Mouse (Mus musculus) intestine, embryonic 16.5 days (tissue): ENCODE data around the gene L3mbtl3. TPM values are rescaled to one million over a fixed set of nuclear protein-coding genes. Genes with fewer than 3 reads are reported as not detected.

Experiments used
- ATAC-seq: fragments of 200-750 bp; cut with Nextera tagmentation; 2 replicates; pipeline ENCODE4 v1.8.0; 2017; ENCODE audit warnings: moderate TSS enrichment, moderate library complexity
- H3K27ac ChIP-seq: fragments of 300-500 bp; sonication (generic); 2 replicates; pipeline ENCODE4 v1.5.1; 2014; ENCODE audit warnings: mild to moderate bottlenecking, low read length
- H3K27me3 ChIP-seq: fragments of 300-500 bp; sonication (generic); replicated peaks from 2 replicates; pipeline ENCODE4 v1.6.1; 2014; ENCODE audit warnings: low read length, control low read depth, mixed read lengths; ENCODE audit not compliant: control insufficient read depth, insufficient read depth
- H3K36me3 ChIP-seq: fragments of 300-500 bp; sonication (generic); 2 replicates; pipeline ENCODE4 v1.6.1; 2014; ENCODE audit warnings: low read length, control low read depth; ENCODE audit not compliant: control insufficient read depth, insufficient read depth
- H3K4me1 ChIP-seq: fragments of 300-500 bp; sonication (generic); 2 replicates; pipeline ENCODE4 v1.6.1; 2014; ENCODE audit warnings: low read length, control low read depth, mixed read lengths; ENCODE audit not compliant: control insufficient read depth, insufficient read depth
- H3K4me2 ChIP-seq: fragments of 300-500 bp; sonication (generic); 2 replicates; pipeline ENCODE4 v1.6.1; 2014; ENCODE audit warnings: low read depth, low read length, control low read depth
- H3K4me3 ChIP-seq: fragments of 300-500 bp; sonication (generic); 2 replicates; pipeline ENCODE4 v1.5.1; 2014; ENCODE audit warnings: mild to moderate bottlenecking, low read length
- H3K9ac ChIP-seq: fragments of 300-500 bp; sonication (generic); 2 replicates; pipeline ENCODE4 v1.6.1; 2014; ENCODE audit warnings: low read depth, low read length
- H3K9me3 ChIP-seq: fragments of 300-500 bp; sonication (generic); 2 replicates; pipeline ENCODE4 v1.6.1; 2016; ENCODE audit warnings: low read length, control low read depth; ENCODE audit not compliant: control insufficient read depth
- WGBS: fragments of 180-500 bp; shearing (Covaris S2); extraction: QIAGEN DNeasy Blood & Tissue Kit; methylation state at CpG from one replicate; pipeline ENCODE4 v1.1.7; 2014; 5-methylcytosine and 5-hydroxymethylcytosine counted together
- polyA plus RNA-seq: library from polyadenylated mRNA; unstranded; fragments of >200 nt; fragmentation: Nextera tagmentation; extraction: Ambion mirVana; gene quantifications from 2 replicates; pipeline ENCODE4 v1.2.1, GENCODE M21; 2015

The L3mbtl3 gene
- polyA plus RNA-seq, 1 experiment from 2014 or later, result 8.3 TPM

- Histone ChIP-seq H3K9ac (peak overlapping the region; percentile 95), H3K27ac (peak overlapping the region; percentile 93), H3K36me3 (no peaks in the 10 kb centered on the region), H3K9me3 (no peaks in the 10 kb centered on the region), H3K27me3 (no peaks in the 10 kb centered on the region), H3K4me3 (peak overlapping the region; percentile 85), H3K4me2 (peak overlapping the region; percentile 68), H3K4me1 (0 out of 2 replicates have a peak, but pooled peaks cover 4% of the 10 kb centered on the region)
- ATAC-seq, result peak; percentile 8; the same call in 1 of the 2 replicates
- under 1% methylated on average over 51 of the region's 51 CpGs for WGBS
These were observed 2.5 kb downstream of the L3mbtl3 start for GRCm38 (mm10) chr10:26372940-26373931.

GRCm38 (mm10) chr10:26371416-26371815, 4.4 kb downstream of the L3mbtl3 start:
- no peak for ATAC-seq
- no peaks in the 10 kb centered on the region for H3K36me3 ChIP-seq

GRCm38 (mm10) chr10:26364942-26365341, 10.8 kb downstream of the L3mbtl3 start:
- ATAC-seq, result no peak
- 78% methylated on average over 2 of the region's 2 CpGs for WGBS
- no peak overlapping the region for H3K4me2 ChIP-seq
- no peak overlapping the region for H3K27ac ChIP-seq
- H3K36me3 ChIP-seq, result no peaks in the 10 kb centered on the region
- no peaks in the 10 kb centered on the region for H3K27me3 ChIP-seq
- H3K4me1 ChIP-seq, result no peaks in the 10 kb centered on the region
- H3K9me3 ChIP-seq, result no peaks in the 10 kb centered on the region
- H3K9ac ChIP-seq, result no peak overlapping the region
- H3K4me3 ChIP-seq, result no peak overlapping the region

More at GRCm38 (mm10) chr10:26371416-26371815, 4.4 kb downstream of the L3mbtl3 start:
- WGBS, result 77% methylated on average over 7 of the region's 7 CpGs
- Histone ChIP-seq H3K9ac (no peak overlapping the region), H3K4me2 (no peak overlapping the region), H3K27ac (no peak overlapping the region), H3K4me3 (no peak overlapping the region), H3K4me1 (0 out of 2 replicates have a peak, but pooled peaks cover 3% of the 10 kb centered on the region), H3K27me3 (no peaks in the 10 kb centered on the region), H3K9me3 (no peaks in the 10 kb centered on the region)

- H3K9ac ChIP-seq, result no peak overlapping the region
- no peak overlapping the region for H3K4me3 ChIP-seq
- 72% methylated on average over 8 of the region's 8 CpGs for WGBS
- no peaks in the 10 kb centered on the region for H3K27me3 ChIP-seq
- no peak overlapping the region for H3K4me2 ChIP-seq
- no peaks in the 10 kb centered on the region for H3K9me3 ChIP-seq
- no peaks in the 10 kb centered on the region for H3K4me1 ChIP-seq
- no peak overlapping the region for H3K27ac ChIP-seq
- no peaks in the 10 kb centered on the region for H3K36me3 ChIP-seq
- no peak for ATAC-seq
These were observed 11.4 kb downstream of the L3mbtl3 start for GRCm38 (mm10) chr10:26364326-26364856.

GRCm38 (mm10) chr10:26363605-26364004, 12.2 kb downstream of the L3mbtl3 start:
- H3K4me1 ChIP-seq, result no peaks in the 10 kb centered on the region
- 58% methylated on average over 3 of the region's 3 CpGs for WGBS

GRCm38 (mm10) chr10:26358798-26359197, 17.0 kb downstream of the L3mbtl3 start:
- 78% methylated on average over 6 of the region's 6 CpGs for WGBS
- Histone ChIP-seq H3K36me3 (no peaks in the 10 kb centered on the region), H3K4me1 (no peaks in the 10 kb centered on the region), H3K27me3 (no peaks in the 10 kb centered on the region), H3K4me3 (no peak overlapping the region), H3K9ac (no peak overlapping the region), H3K27ac (no peak overlapping the region), H3K4me2 (no peak overlapping the region), H3K9me3 (no peaks in the 10 kb centered on the region)
- no peak for ATAC-seq

More at GRCm38 (mm10) chr10:26363605-26364004, 12.2 kb downstream of the L3mbtl3 start:
- Histone ChIP-seq H3K9ac (no peak overlapping the region), H3K9me3 (no peaks in the 10 kb centered on the region), H3K4me2 (no peak overlapping the region), H3K4me3 (no peak overlapping the region), H3K27ac (no peak overlapping the region), H3K36me3 (no peaks in the 10 kb centered on the region), H3K27me3 (no peaks in the 10 kb centered on the region)
- no peak for ATAC-seq

GRCm38 (mm10) chr10:26358231-26358630, 17.5 kb downstream of the L3mbtl3 start:
- Histone ChIP-seq H3K36me3 (no peaks in the 10 kb centered on the region), H3K27me3 (no peaks in the 10 kb centered on the region), H3K4me2 (no peak overlapping the region), H3K4me3 (no peak overlapping the region), H3K9me3 (no peaks in the 10 kb centered on the region), H3K4me1 (no peaks in the 10 kb centered on the region), H3K27ac (no peak overlapping the region), H3K9ac (no peak overlapping the region)
- WGBS, result 94% methylated on average over 5 of the region's 5 CpGs
- no peak for ATAC-seq

GRCm38 (mm10) chr10:26353781-26354180, 22.0 kb downstream of the L3mbtl3 start:
- H3K9ac ChIP-seq, result no peak overlapping the region
- no peaks in the 10 kb centered on the region for H3K27me3 ChIP-seq
- H3K4me2 ChIP-seq, result no peak overlapping the region
- 69% methylated on average over 4 of the region's 4 CpGs for WGBS
- peaks cover 3% of the 10 kb centered on the region; the same call in 1 of the 2 replicates for H3K36me3 ChIP-seq
- H3K9me3 ChIP-seq, result no peaks in the 10 kb centered on the region
- H3K27ac ChIP-seq, result no peak overlapping the region
- ATAC-seq, result no peak
- H3K4me1 ChIP-seq, result no peaks in the 10 kb centered on the region
- no peak overlapping the region for H3K4me3 ChIP-seq

GRCm38 (mm10) chr10:26351129-26351738, 24.5 kb downstream of the L3mbtl3 start:
- Histone ChIP-seq H3K4me2 (no peak overlapping the region), H3K4me3 (no peak overlapping the region), H3K4me1 (no peaks in the 10 kb centered on the region), H3K36me3 (peaks cover 3% of the 10 kb centered on the region; the same call in 1 of the 2 replicates), H3K9me3 (no peaks in the 10 kb centered on the region), H3K27me3 (no peaks in the 10 kb centered on the region), H3K9ac (no peak overlapping the region), H3K27ac (no peak overlapping the region)
- ATAC-seq, result 0 out of 2 replicates have a peak, but pooled peaks have one; percentile 38
- 93% methylated on average over 7 of the region's 7 CpGs for WGBS
